Mouse (Mus musculus) spleen, adult 2 months (tissue): ENCODE data around the gene Cbln3.

Experiments
- CTCF ChIP-seq: fragments of 200-500 bp; IDR thresholded peaks from 2 replicates; pipeline ENCODE4 v1.5.1; 2011; ENCODE audit warnings: mild to moderate bottlenecking, inconsistent platforms; ENCODE audit not compliant: insufficient read depth, insufficient read length, insufficient replicate concordance; ENCODE audit errors: extremely low read depth
- POLR2A ChIP-seq: fragments of 200-500 bp; IDR thresholded peaks from 2 replicates; pipeline ENCODE4 v1.6.1; 2011; ENCODE audit warnings: low read depth, low read length, inconsistent platforms

- TF ChIP-seq CTCF (no peak), POLR2A (no peak)
Observed at GRCm38 (mm10) chr14:55853621-55854285, 30.4 kb downstream of the Cbln3 start, which contains the start of gene Nynrin.
